Mouse (Mus musculus) liver, embryonic 12.5 days (tissue): ENCODE data around the gene Ccl17. TPM values are rescaled to one million over a fixed set of nuclear protein-coding genes. Genes with fewer than 3 reads are reported as not detected.

Source experiments
- ATAC-seq: fragments of 200-750 bp; cut with Nextera tagmentation; 2 replicates; pipeline ENCODE4 v1.8.0; 2017; ENCODE audit warnings: moderate number of reproducible peaks, mild to moderate bottlenecking, moderate library complexity
- H3K27ac ChIP-seq: fragments of 300-500 bp; sonication (generic); 2 replicates; pipeline ENCODE4 v1.5.1; 2016; ENCODE audit warnings: mild to moderate bottlenecking
- H3K27me3 ChIP-seq: fragments of 300-500 bp; sonication (generic); replicated peaks from 2 replicates; pipeline ENCODE4 v1.6.1; 2016; ENCODE audit warnings: mild to moderate bottlenecking, moderate library complexity
- H3K36me3 ChIP-seq: fragments of 300-500 bp; sonication (generic); 2 replicates; pipeline ENCODE4 v1.6.1; 2016; ENCODE audit warnings: mild to moderate bottlenecking, moderate library complexity
- H3K4me1 ChIP-seq: fragments of 300-500 bp; sonication (generic); 2 replicates; pipeline ENCODE4 v1.6.1; 2016
- H3K4me2 ChIP-seq: fragments of 300-500 bp; sonication (generic); 2 replicates; pipeline ENCODE4 v1.6.1; 2016; ENCODE audit warnings: mild to moderate bottlenecking, moderate library complexity
- H3K4me3 ChIP-seq: fragments of 300-500 bp; sonication (generic); 2 replicates; pipeline ENCODE4 v1.5.1; 2016; ENCODE audit warnings: mild to moderate bottlenecking, moderate library complexity
- H3K9ac ChIP-seq: fragments of 300-500 bp; sonication (generic); 2 replicates; pipeline ENCODE4 v1.6.1; 2016; ENCODE audit warnings: mild to moderate bottlenecking, moderate library complexity
- H3K9me3 ChIP-seq: fragments of 300-500 bp; sonication (generic); replicated peaks from 2 replicates; pipeline ENCODE4 v1.6.1; 2016; ENCODE audit warnings: mild to moderate bottlenecking, moderate library complexity
- WGBS: fragments of 180-500 bp; shearing (Covaris S2); methylation state at CpG from one replicate; pipeline ENCODE4 v1.1.7; 2016; ENCODE audit not compliant: insufficient replicate concordance; 5-methylcytosine and 5-hydroxymethylcytosine counted together
- polyA plus RNA-seq: library from polyadenylated mRNA; unstranded; fragments of >200 nt; fragmentation: Nextera tagmentation; extraction: Ambion mirVana; gene quantifications from 2 replicates; pipeline ENCODE4 v1.2.1, GENCODE M21; 2016

Gene Ccl17
- polyA plus RNA-seq, 1 experiment from 2014 or later: 0.36 TPM

DNA sequence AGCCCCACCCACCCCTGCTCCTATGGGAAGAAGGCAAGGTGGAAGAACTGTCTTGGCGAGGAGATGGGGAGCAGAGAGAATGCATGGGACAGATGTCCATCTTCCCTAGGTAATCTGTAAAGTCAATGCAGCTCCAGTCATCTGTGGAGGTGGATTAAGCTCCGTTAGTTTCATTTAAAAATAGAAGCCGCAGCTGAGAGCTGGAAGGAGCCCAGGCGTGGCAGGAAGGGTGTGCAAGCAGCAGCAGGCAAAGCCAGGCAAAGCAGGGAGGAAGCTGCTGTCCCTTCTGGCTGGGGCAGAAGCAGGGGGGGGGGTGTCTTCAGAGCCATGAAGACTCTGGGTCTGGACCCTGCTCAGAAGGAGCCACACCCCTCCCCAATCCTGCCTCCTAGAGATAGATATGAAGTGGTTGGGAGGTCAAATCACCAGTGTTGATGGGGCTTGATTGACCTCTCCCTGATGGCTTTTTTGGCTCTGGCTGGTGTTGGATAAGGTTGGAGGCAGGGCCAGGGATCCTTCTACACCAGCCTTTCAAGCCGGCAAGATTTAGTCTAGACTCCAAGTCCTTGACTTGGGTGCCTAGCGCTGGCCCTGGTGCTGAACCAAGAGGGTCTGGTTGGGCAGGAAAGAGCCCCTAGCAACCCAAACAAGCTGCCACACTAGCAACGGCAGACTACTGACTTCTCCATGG is 9.8 kb upstream of the Ccl17 start:
- WGBS: 47% methylated on average over 7 of the region's 7 CpGs
- H3K9ac ChIP-seq: no peak overlapping the region
- no peaks in the 10 kb centered on the region for H3K9me3 ChIP-seq
- peaks cover 31% of the 10 kb centered on the region for H3K4me1 ChIP-seq
- H3K4me2 ChIP-seq: no peak overlapping the region
- H3K4me3 ChIP-seq: no peak overlapping the region
- peaks cover 32% of the 10 kb centered on the region for H3K27me3 ChIP-seq
- H3K36me3 ChIP-seq: no peaks in the 10 kb centered on the region
- ATAC-seq: no peak
- no peak overlapping the region for H3K27ac ChIP-seq

DNA sequence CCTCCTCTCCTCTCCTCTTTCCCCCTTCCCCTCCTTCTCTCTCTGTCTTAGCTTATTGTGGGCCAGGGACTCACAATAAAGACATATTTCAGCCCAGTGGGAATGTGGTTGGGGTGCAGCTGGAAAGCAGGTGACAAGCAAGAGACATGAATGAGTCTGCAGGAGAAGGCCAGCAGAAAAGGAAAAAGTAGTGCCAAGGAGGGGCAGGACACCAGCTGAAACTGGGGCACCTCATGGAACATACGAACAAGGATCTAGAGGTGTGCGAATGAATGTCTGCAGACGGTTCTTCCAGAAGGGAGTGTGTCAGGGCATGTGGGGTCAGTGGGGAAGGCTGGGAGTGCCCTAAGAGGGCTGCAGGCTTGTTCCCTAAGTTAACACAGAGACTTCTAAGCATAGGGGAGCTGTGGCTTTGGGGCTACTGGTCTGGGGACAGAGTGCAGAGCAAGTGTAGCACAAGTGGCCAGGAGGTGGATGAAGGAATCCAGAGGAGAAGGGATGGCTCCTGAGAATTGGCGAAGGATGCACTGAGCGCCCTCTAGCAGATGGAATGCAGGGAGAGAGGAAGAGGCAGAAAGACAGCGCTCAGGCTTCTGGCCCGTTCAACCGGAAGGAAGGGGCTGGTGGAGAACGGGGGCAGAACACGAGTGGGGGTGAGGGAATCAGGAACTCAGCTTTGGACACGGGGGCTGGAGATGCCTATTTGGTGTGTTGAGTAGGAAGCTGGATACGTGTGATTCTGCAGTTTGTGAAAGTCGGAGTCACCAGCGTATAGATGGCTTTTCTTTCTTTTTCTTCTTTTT is 8.8 kb upstream of the Ccl17 start:
- H3K4me1 ChIP-seq: peaks cover 38% of the 10 kb centered on the region
- peak overlapping the region; percentile 29 for H3K4me2 ChIP-seq
- H3K27ac ChIP-seq: no peak overlapping the region

DNA sequence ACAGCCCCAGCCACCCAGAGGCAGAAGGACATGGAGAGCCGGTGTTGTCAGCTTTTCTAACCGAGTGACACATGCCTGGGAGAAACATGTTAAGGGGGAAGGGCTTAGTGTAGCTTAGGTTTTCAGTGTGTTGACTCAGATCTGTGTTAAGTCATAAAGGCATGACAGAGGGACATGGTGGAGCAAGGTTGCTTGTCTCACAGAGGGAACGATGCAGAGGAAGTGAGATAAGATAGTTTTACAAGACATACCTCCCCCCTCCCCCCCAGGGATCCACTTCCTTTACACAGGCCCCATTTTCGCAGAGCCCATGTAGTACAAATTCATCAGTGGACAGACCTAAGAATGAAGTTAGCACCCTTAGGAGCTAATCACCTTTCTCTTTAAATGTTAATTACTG is 7.9 kb upstream of the Ccl17 start:
- Histone ChIP-seq H3K4me1 (peaks cover 43% of the 10 kb centered on the region), H3K36me3 (no peaks in the 10 kb centered on the region), H3K9me3 (no peaks in the 10 kb centered on the region), H3K4me2 (no peak overlapping the region), H3K27me3 (peaks cover 43% of the 10 kb centered on the region), H3K4me3 (no peak overlapping the region), H3K27ac (no peak overlapping the region), H3K9ac (no peak overlapping the region)
- WGBS: 11% methylated on average over 4 of the region's 4 CpGs
- no peak for ATAC-seq

More for the DNA sequence above, 8.8 kb upstream of the Ccl17 start:
- WGBS: 34% methylated on average over 14 of the region's 14 CpGs
- Histone ChIP-seq H3K36me3 (no peaks in the 10 kb centered on the region), H3K9me3 (no peaks in the 10 kb centered on the region), H3K9ac (no peak overlapping the region), H3K27me3 (peaks cover 39% of the 10 kb centered on the region), H3K4me3 (no peak overlapping the region)
- ATAC-seq: no peak

GRCm38 (mm10) chr8:94803551-94803950 is 6.7 kb upstream of the Ccl17 start:
- peaks cover 47% of the 10 kb centered on the region for H3K27me3 ChIP-seq
- 57% methylated on average over 6 of the region's 6 CpGs for WGBS
- no peak overlapping the region for H3K4me3 ChIP-seq
- no peaks in the 10 kb centered on the region for H3K9me3 ChIP-seq
- no peaks in the 10 kb centered on the region for H3K36me3 ChIP-seq
- H3K4me1 ChIP-seq: peaks cover 55% of the 10 kb centered on the region
- no peak overlapping the region for H3K4me2 ChIP-seq
- no peak overlapping the region for H3K9ac ChIP-seq
- no peak overlapping the region for H3K27ac ChIP-seq
- ATAC-seq: no peak

DNA sequence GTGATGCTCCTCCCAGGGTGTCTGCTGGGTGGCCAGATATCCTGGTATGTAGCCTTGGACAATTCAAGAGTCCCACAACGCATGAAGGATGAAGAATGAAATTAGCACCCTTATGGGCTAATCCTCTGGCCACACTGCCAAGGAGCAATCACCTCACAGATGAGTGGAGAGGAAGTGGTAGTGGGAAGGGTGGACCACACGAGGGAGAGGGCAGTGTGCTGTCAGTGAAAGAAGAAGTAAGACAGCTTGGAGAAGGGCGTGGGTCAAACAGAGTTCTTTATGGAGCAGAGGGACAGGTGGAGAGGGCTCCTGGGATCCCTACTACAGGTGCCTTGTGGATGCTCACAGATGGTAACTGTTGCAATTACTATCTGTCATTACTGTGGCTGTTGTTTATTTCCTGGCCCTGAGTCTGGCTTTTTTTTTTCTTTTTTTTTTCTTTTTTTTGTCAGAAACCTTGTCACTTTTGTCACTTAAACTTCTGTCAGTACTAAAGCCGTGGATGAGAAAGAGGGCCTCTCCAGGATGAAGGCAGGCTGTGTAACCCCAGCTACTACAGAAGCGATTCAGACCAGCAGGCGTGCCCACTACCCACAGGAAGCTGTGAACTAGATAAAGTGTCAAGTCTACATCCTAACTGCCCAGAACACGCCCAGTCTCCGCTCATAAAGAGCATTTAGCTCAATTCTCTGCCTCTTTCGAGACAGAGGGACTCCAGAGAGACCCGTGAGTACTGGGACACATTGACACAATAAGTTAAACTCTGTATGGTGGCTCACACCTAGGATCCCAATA is 5.5 kb upstream of the Ccl17 start:
- peaks cover 47% of the 10 kb centered on the region for H3K27me3 ChIP-seq
- H3K27ac ChIP-seq: no peak overlapping the region
- no peaks in the 10 kb centered on the region for H3K9me3 ChIP-seq
- 0 out of 2 replicates have a peak overlapping the region, but pooled peaks have one; percentile 19 for H3K9ac ChIP-seq
- no peak overlapping the region for H3K4me3 ChIP-seq
- no peak overlapping the region for H3K4me2 ChIP-seq
- no peaks in the 10 kb centered on the region for H3K36me3 ChIP-seq
- H3K4me1 ChIP-seq: peaks cover 67% of the 10 kb centered on the region
- no peak; the same call in 1 of the 2 replicates for ATAC-seq
- WGBS: 15% methylated on average over 10 of the region's 10 CpGs

GRCm38 (mm10) chr8:94805811-94806210 is 4.4 kb upstream of the Ccl17 start:
- H3K9ac ChIP-seq: no peak overlapping the region
- no peak overlapping the region for H3K27ac ChIP-seq
- ATAC-seq: no peak
- no peaks in the 10 kb centered on the region for H3K36me3 ChIP-seq
- H3K27me3 ChIP-seq: peaks cover 43% of the 10 kb centered on the region
- H3K4me1 ChIP-seq: peaks cover 67% of the 10 kb centered on the region
- WGBS: 70% methylated on average over 4 of the region's 4 CpGs
- H3K4me2 ChIP-seq: no peak overlapping the region
- no peaks in the 10 kb centered on the region for H3K9me3 ChIP-seq
- no peak overlapping the region for H3K4me3 ChIP-seq

DNA sequence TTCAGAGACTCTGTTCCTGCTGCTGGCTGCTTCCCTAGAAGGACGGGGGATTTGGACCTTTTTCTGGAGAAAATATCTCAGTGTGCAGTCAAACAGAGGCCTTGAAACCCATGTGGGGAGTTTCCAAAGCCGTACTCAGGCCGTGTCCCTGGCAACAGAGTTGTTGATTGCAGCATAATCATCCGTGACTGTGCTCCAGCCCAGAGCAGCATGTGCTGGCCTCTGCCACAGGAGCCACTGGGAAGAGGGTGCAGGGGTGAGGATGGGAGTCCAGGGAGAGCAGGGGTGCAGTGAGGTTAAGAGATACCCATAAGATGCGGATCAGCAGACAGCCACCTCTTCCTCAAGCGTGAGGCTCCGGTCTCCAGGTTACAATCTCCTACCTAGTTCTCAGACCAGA is 2.7 kb upstream of the Ccl17 start:
- H3K9me3 ChIP-seq: no peaks in the 10 kb centered on the region
- H3K27ac ChIP-seq: no peak overlapping the region
- no peaks in the 10 kb centered on the region for H3K36me3 ChIP-seq
- H3K4me1 ChIP-seq: peaks cover 57% of the 10 kb centered on the region
- WGBS: 61% methylated on average over 7 of the region's 7 CpGs
- peaks cover 30% of the 10 kb centered on the region for H3K27me3 ChIP-seq
- 0 out of 2 replicates have a peak, but pooled peaks have one; percentile 6 for ATAC-seq
- H3K9ac ChIP-seq: no peak overlapping the region
- H3K4me2 ChIP-seq: no peak overlapping the region
- H3K4me3 ChIP-seq: no peak overlapping the region

DNA sequence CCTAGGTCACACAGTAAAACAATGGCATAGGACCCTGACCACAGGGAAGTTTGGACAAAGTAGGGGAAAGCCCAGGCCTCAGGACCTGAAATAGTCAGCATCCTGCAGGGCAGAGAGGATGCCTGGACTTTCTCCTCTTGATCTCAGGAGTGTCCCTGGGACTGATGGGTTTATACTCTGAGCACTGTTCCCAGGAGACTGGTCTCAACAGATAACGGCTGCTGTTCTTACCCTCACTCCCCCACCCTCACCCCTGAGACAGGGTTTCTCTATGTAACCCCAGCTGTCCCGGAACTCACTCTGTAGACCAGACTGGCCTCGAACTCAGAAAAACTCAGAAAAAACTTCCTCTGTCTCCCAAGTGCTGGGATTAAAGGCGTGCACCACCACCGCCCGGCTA is 1.9 kb upstream of the Ccl17 start:
- no peaks in the 10 kb centered on the region for H3K9me3 ChIP-seq
- 63% methylated on average over 6 of the region's 6 CpGs for WGBS
- H3K27me3 ChIP-seq: peaks cover 28% of the 10 kb centered on the region
- H3K36me3 ChIP-seq: no peaks in the 10 kb centered on the region
- no peak overlapping the region for H3K4me3 ChIP-seq
- peak; percentile 64 for ATAC-seq
- H3K9ac ChIP-seq: no peak overlapping the region; the same call in 1 of the 2 replicates
- H3K4me2 ChIP-seq: no peak overlapping the region
- no peak overlapping the region for H3K27ac ChIP-seq
- peaks cover 58% of the 10 kb centered on the region for H3K4me1 ChIP-seq

GRCm38 (mm10) chr8:94810855-94811254 is 602 bp downstream of the Ccl17 start:
- Histone ChIP-seq H3K27me3 (peaks cover 14% of the 10 kb centered on the region; the same call in 1 of the 2 replicates), H3K4me1 (peaks cover 41% of the 10 kb centered on the region), H3K27ac (no peak overlapping the region), H3K4me2 (no peak overlapping the region), H3K9me3 (no peaks in the 10 kb centered on the region), H3K9ac (no peak overlapping the region), H3K36me3 (no peaks in the 10 kb centered on the region), H3K4me3 (no peak overlapping the region)
- ATAC-seq: no peak
- 80% methylated on average over 5 of the region's 5 CpGs for WGBS

- H3K9ac ChIP-seq: no peak overlapping the region
- no peaks in the 10 kb centered on the region for H3K9me3 ChIP-seq
- no peaks in the 10 kb centered on the region for H3K36me3 ChIP-seq
- peak overlapping the region; percentile 21; the same call in 1 of the 2 replicates for H3K27ac ChIP-seq
- 0 out of 2 replicates have a peak, but pooled peaks cover 7% of the 10 kb centered on the region for H3K27me3 ChIP-seq
- no peak overlapping the region for H3K4me3 ChIP-seq
- no peak for ATAC-seq
- H3K4me2 ChIP-seq: no peak overlapping the region
- WGBS: 53% methylated on average over 6 of the region's 6 CpGs
- peaks cover 38% of the 10 kb centered on the region for H3K4me1 ChIP-seq
These were observed 1.4 kb downstream of the Ccl17 start for GRCm38 (mm10) chr8:94811654-94812053.

DNA sequence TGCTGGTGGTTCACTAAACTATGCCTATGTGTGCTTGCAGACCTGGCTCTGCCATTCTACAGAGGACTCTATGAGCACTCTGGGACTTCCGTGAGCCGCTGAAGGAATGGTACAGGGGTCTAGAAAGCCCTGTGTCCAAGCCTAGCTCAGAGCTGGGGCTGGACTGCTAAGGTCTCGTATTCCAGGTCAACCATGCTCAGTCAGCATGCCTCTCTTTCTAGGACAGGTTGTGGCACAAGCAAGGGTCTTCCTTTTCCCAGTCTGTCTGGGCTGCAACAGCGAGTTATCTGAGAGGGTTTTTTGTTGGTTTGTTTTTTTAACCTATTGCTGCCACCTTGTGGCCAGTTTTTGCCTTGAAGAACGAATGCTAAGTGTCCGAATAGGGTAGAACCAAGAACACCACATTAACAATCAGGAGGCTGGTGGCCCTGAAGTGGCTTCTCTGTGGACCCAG is 2.4 kb downstream of the Ccl17 start:
- 30% methylated on average over 6 of the region's 6 CpGs for WGBS
- H3K36me3 ChIP-seq: no peaks in the 10 kb centered on the region
- no peak overlapping the region for H3K4me3 ChIP-seq
- 0 out of 2 replicates have a peak, but pooled peaks cover 2% of the 10 kb centered on the region for H3K27me3 ChIP-seq
- H3K27ac ChIP-seq: no peak overlapping the region
- H3K9ac ChIP-seq: no peak overlapping the region
- no peaks in the 10 kb centered on the region for H3K9me3 ChIP-seq
- H3K4me2 ChIP-seq: no peak overlapping the region
- ATAC-seq: peak; percentile 41; the same call in 1 of the 2 replicates
- peaks cover 30% of the 10 kb centered on the region for H3K4me1 ChIP-seq
